Mouse (Mus musculus) urinary bladder, postnatal 4 days (tissue): ENCODE measurements around the gene Zdhhc1.

Source experiments
- DNase-seq, 2 experiments: peaks; one replicate each; pipeline ENCODE4 v3.0.0; 2021 to 2022; ENCODE audit warnings: low spot score in 2 of 2

The Zdhhc1 gene

DNA sequence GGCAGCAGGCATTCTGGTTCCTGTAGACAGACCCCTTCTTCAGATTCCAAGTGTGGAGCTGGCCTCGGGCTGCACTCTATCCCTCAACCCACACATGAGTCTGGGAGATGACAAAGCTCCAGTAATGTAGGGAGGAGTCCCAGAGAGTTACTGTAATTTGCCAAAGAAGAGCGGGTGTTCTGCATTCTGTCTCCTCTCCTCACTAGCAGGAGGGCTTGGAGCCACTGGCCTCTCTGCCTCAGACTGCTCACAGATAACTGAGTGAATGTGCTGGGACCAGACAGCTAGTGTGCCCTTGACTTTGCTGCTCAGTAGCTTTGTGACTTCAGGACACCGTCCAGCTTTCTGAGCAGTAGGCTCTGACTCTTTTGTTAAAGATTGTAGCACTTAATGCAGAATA is 18.9 kb downstream of the Zdhhc1 start:
- no peak for DNase-seq

GRCm38 (mm10) chr8:105476628-105477413 is 19.9 kb downstream of the Zdhhc1 start:
- peak in 1 of 2 experiments; percentile 32 for DNase-seq

DNA sequence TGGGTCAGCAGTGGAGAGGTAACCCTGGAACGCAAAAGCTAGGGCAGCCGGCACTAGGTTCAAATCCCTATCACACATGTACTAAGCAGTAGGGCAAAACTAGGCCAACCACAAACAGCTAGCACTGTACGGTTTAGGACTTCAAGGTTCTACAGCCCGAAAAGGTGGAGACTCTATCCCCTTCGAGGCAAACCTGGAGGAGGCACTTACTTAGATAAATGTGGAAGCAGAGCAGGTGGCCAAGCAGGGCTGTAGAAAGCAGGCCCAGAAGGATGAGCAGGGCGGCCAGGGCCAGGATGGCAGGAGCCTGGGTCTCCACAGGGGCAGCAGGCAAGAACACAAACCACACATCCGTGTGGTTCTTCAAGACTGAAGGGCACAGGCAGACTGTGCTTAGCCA is 20.5 kb downstream of the Zdhhc1 start:
- DNase-seq: no peak

DNA sequence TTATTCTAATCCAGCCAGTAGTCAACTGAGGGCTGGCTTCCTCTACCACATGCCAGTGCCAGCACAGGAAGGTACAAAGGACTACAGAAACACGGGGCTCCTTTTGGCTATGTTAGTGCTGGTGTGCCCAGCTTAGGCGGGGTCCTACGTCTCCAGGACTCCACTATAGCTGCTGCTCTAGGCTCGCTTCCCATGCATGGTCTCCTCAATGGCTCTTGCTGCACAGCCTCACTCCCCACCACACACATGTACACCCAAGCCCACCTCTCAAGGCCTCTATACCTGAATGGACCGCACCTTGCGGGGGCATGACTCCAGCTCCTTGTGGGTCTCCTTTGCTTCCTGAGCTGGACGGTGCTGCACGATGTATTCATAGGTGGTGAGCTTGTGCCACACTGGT is 21.0 kb downstream of the Zdhhc1 start:
- no peak for DNase-seq

- DNase-seq: peak in 1 of 2 experiments; percentile 34
Observed at GRCm38 (mm10) chr8:105475254-105475653, 21.4 kb downstream of the Zdhhc1 start.

DNA sequence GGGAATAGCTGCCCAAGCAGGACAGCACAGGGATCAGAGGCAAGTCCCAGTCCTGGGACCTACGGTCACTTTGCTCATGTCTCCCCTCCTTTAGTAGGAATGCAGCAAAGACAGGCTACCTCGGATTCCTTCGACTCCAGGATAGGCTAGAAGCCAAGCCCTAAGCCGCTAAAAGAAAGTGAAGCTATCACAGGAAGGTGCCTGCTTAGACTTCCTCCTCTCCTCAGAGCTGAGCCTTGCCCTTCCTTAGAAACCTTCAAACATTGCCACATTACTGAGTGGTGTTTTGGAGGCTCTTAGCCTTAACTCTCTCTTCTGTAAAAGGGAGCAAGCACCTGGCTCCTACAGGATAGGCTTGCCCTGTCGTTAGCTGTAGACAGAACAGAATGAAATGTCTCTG is 22.0 kb downstream of the Zdhhc1 start:
- DNase-seq: no peak

GRCm38 (mm10) chr8:105473816-105474606 is 22.7 kb downstream of the Zdhhc1 start:
- peak in 1 of 2 experiments; percentile 30 for DNase-seq

DNA sequence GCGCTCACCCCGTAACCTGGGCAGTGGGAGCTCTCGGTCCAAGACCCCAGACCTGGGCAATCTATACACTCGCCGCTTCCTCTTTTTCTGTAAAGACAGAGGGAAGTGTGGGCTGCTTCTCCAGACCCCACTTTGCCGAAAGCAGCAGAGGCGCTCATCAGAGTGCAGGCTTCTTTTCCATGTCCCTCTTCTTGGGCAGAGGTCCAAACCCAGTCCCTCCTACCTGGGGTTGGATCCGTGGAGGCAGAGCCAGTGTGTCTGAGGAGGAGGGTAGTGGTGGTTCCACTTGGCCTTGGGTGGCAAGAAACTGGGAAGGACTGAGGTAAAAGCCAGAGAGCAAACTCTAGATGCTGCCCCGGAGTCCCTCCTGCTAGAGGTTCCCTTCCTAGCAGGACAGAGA is 23.7 kb downstream of the Zdhhc1 start:
- DNase-seq: no peak

DNA sequence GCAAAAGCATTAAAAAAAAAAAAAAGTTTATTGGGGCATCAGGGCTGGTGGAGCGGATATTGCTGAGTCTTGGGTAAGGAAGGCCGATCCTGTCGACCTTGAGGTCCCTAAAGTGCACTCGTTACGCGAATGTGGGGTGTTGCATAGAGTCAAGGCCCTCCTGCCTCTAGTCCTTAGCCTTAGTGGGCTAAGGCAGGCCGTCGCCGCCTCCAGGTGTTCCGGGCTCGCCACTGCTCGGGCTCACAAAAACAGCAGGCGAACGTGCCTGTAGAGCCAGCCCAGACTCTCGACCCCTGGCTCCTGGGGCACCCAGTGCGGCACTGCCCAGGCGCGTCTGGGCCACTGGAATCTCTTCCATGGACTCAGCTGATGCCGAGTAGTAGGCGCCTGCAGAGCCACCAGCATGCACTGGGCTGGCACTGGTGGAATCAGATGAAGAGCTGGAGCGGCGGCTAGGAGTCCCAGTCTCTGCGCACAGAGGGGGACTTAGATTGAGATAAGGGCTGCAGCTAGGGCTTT is 24.2 kb downstream of the Zdhhc1 start:
- no peak for DNase-seq

DNA sequence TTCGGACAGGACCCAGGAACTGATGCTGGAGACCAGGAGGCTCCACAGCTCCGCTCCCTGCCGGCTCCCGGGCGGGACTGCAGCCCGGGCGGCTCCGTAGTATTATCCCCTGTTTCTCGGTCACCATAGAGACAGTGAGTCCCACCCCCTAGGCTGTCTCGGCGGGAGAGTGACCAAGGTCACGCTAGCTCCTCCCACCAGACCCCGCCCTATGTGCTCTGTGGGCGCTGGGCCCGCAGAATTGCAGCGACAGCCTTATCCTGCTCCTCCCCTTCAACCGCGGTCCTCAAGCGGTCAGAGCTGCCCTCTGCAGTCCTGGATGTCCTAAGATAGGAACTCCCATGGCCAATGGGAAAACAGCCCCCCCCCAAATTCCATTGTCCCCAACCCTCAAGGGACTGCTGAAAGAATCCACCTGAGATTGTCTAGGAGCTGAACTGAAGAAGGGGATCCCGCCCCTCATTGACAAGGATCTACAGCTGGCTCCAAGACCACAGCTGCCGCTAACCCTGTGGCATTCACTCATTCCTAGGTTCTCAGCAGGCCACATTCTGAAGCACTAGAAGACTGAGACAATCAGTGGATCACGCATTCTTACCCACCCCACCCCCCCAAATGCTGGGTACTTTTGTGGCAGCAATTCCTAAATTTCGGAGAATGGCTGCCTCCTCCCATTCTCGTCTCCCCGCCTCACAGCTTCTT is 25.2 kb downstream of the Zdhhc1 start, which contains the start of gene Tppp3:
TSS of gene Tppp3 (minus strand) at position 213 of the 702 bp plus-strand sequence.
- peak; percentile 94 to 95 for DNase-seq

DNA sequence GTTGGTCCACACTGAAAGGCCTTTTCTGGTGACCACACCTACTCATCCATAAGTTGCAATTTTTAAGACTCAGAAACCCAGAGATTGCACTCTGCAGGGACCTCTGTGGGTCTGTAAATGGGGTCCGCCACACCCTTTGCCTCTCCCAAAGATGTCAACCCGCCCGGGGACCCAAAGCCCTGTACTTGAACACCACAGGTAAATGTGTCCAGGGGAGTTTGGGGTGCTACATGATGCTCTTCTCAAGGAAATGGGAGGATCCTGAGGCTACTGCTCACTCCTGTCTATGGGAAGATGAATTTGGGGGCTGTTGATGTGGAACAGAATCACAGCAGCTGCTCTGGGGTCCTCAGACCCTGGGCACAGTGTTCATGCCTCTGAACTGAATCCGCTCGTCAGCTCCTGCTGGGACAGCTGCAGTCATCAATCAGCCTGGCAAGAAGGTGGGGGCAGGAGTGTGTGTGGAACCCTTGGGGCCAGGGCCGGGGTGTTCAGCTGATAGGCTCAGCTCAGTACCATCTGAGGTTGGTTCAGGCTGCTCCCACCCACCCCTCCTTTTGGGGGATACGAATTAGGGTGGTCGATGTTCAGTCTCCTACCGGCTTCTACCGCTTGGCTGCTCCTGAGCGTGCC is 25.9 kb downstream of the Zdhhc1 start:
- no peak for DNase-seq

DNA sequence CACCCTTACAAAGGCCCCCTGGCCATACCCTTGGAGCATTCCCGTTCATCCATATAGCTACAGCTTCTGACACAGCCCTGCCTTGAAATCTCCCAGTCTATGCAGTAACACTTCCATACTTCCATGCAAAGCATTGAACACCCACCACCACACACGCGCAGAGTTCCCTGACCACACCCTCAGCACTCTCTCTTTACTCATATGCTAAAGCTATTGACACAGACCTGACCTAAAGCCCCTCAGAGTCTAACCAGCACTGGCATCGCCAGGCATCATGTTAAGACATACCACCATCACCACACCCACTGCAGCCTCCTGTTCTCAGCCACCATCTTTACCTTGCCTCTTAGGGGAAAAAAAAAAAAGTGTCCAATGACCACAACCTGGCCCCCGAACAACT is 26.4 kb downstream of the Zdhhc1 start:
- no peak for DNase-seq

- DNase-seq: no peak
Observed at GRCm38 (mm10) chr8:105469816-105470215, 26.9 kb downstream of the Zdhhc1 start.

GRCm38 (mm10) chr8:105469041-105469695 is 27.5 kb downstream of the Zdhhc1 start:
- DNase-seq: peak in 1 of 2 experiments; percentile 32

GRCm38 (mm10) chr8:105468002-105468720 is 28.5 kb downstream of the Zdhhc1 start:
- DNase-seq: no peak

- no peak for DNase-seq
Observed at GRCm38 (mm10) chr8:105467396-105467985, 29.2 kb downstream of the Zdhhc1 start.

DNA sequence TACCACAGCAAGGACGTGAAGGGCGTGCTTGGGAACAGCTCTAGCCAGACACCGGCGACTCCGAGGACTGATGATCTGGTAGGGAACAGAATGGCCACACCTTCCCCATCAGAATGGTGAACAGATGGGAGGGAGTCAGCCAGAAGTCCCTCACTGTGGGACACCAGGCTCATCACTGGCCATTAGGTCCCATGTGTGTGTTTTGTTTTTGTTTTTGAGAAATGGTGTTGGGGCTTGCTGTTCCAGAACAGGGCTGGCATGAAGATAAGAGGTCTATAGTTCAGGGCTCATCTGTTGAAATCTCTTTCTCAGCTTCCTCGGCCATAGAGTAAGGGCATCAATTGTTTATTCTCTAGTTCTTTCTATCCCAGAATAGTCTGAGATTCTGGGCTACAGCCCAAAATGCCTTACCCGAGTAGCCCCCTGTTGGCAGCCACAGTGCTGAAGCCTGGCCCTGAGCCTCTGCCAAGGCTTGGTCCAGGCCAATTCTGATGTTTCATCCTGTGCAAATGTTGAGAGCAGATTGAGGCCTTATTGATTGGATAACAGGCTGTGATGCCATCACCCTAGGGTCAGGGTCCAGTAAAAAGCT is 29.9 kb downstream of the Zdhhc1 start:
- DNase-seq: no peak

DNA sequence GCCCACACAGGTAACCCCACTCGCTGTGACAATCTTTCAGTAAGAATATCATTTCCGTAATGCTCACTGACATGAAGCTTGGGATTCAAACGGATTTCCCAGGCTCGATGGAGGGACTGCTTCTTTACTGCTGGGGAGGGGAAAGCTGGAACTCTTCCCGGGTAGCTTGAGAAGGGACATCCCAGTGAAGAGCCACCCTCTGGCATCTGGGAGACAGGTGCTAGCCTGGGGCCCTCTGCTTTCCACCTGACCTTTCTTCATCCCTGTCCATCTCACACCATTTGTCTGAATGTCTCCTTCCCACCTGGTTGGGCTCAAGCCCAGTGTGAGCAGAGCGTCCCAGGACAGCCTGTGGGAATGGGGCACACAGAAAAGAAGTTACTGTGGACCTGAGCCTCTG is 30.5 kb downstream of the Zdhhc1 start:
- no peak for DNase-seq

- DNase-seq: no peak
Observed at GRCm38 (mm10) chr8:105464595-105464994, 32.1 kb downstream of the Zdhhc1 start.
